Mouse (Mus musculus) inflammation-experienced regulatory T-cells, adult 6 months (primary cell): ENCODE results near the gene Eml5. TPM values are rescaled to one million over a fixed set of nuclear protein-coding genes. Genes with fewer than 3 reads are reported as not detected.

Experiments
- polyA plus RNA-seq, 3 experiments: library from polyadenylated mRNA; unstranded; fragments of 100-300 nt; shearing (Covaris generic); gene quantifications; one replicate each; pipeline ENCODE4 v1.2.1; 2017

Eml5 gene
- polyA plus RNA-seq, 3 experiments from 2014 or later = 3.8 to 21.7 (median 15.9) TPM

Other genes starting within 250 kb of the Eml5 start
- 1 to 10 TPM; 4.0 to 6.4 (median 4.8) TPM for gene Ptpn21, start 164.1 kb downstream of the Eml5 start, polyA plus RNA-seq
- gene Zc3h14, start 154.5 kb downstream of the Eml5 start, polyA plus RNA-seq = 10 to 100 TPM; 36.1 to 39.8 (median 37.1) TPM
- gene Ttc8, start 19.1 kb upstream of the Eml5 start, polyA plus RNA-seq = 1 to 10 TPM; 1.9 to 7.9 (median 5.7) TPM